In the genomic region with DNA sequence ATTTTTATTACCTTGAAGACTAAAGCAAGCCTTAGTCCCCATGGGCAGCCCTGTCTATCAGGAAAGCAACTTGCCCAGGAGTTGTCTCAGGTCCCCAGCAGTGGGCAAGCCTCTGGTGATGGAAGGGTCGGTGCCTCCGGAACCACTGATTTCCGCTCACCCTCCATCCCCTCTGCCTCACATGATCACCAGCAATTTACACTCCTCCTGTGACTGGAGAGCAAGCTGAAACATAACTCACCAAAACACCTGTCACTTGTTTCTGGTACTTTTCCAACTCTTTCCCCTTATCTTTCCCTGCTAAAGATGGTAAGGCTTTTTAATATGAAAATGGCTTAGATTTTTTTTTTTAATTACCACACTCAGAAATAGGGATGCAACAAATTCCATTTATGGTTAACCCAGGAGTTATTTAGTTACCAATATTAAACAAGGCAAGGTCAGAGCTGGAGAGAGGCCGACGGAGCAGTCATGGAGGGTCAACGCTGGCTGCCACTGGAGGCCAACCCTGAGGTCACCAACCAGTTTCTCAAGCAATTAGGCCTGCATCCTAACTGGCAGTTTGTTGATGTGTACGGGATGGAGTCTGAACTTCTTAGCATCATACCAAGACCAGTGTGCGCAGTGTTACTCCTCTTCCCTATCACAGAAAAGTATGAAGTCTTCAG, we compare ENCODE assay signal across 13 mouse cellular contexts. TPM values are rescaled to one million over a fixed set of nuclear protein-coding genes. Genes with fewer than 3 reads are reported as not detected.
DNase-seq lines count a peak whose midpoint lies in the region; ATAC-seq and TF ChIP-seq lines count a peak whose summit lies in the region.
"Had no signal": no experiment of that assay in that cellular context is flagged by ENCODE, and none has a peak within 500 bp of the region (broad histone marks: within the 10 kb centered on the region; RNA-seq: fewer than 3 reads in every experiment).

Uchl4 (plus strand) TSS at position 434 of the 668 bp plus-strand sequence.

- no peak for TF ChIP-seq EP300 in heart, adult 2 months (IDR thresholded peaks at IDR 0.05; ENCODE audit: insufficient read depth, low read depth, low read length)

- TF ChIP-seq POLR2A in heart, adult 2 months (IDR thresholded peaks at IDR 0.05; ENCODE audit: insufficient read depth, low read depth, low read length) = no peak
- TF ChIP-seq POLR2A in kidney, adult 2 months (IDR thresholded peaks at IDR 0.05; ENCODE audit: low read depth, low read length) = no peak
- TF ChIP-seq POLR2A in myocyte (IDR thresholded peaks at IDR 0.05; ENCODE audit: insufficient read length, low read depth) = no peak

- TF ChIP-seq CTCF in heart, adult 2 months (IDR thresholded peaks at IDR 0.05) = no peak
- no peak for TF ChIP-seq CTCF in kidney, adult 2 months (conservative IDR thresholded peaks at IDR 0.05; ENCODE audit: insufficient read depth, insufficient read length, low read depth, low read length)
- no peak for TF ChIP-seq CTCF in forebrain, postnatal 0 days (IDR thresholded peaks at IDR 0.05; ENCODE audit: low read depth)

- no peak within 1 kb of the TSS for H3K4me3 ChIP-seq in heart, adult 2 months
- no peak within 1 kb of the TSS for H3K4me3 ChIP-seq in lung, embryonic 16.5 days (ENCODE audit: low read length)
- H3K4me3 ChIP-seq in kidney, adult 2 months (ENCODE audit: insufficient read depth, low read depth, low read length) = no peak within 1 kb of the TSS
- H3K4me3 ChIP-seq in myocyte = no peak within 1 kb of the TSS
- no peak within 1 kb of the TSS for H3K4me3 ChIP-seq in forebrain, postnatal 0 days (ENCODE audit: low read depth, low read length)
- H3K4me3 ChIP-seq: forebrain, embryonic 13.5 days; liver, embryonic 15.5 days had no signal

- peaks cover 18% of the 10 kb centered on the region for H3K36me3 ChIP-seq in heart, adult 2 months (ENCODE audit: control insufficient read depth, insufficient read depth, low read length)
- no peaks in the 10 kb centered on the region for H3K36me3 ChIP-seq in lung, embryonic 16.5 days (ENCODE audit: control insufficient read depth, insufficient read depth, low read length)
- no peaks in the 10 kb centered on the region for H3K36me3 ChIP-seq in kidney, adult 2 months (ENCODE audit: control insufficient read depth, insufficient read depth, low read length)
- no peaks in the 10 kb centered on the region for H3K36me3 ChIP-seq in myocyte (ENCODE audit: control insufficient read depth, insufficient read depth)
- no peaks in the 10 kb centered on the region for H3K36me3 ChIP-seq in forebrain, postnatal 0 days (ENCODE audit: insufficient read depth)

- no peak within 1 kb of the TSS for H3K9ac ChIP-seq in heart, adult 2 months (ENCODE audit: low read depth, low read length)
- no peak within 1 kb of the TSS for H3K9ac ChIP-seq in lung, embryonic 16.5 days (ENCODE audit: low read length)
- no peak within 1 kb of the TSS for H3K9ac ChIP-seq in forebrain, postnatal 0 days
- H3K9ac ChIP-seq: forebrain, embryonic 13.5 days; liver, embryonic 15.5 days had no signal

- peak within 1 kb of the TSS; percentile 11 for H3K27ac ChIP-seq in heart, adult 2 months
- H3K27ac ChIP-seq in lung, embryonic 16.5 days (ENCODE audit: low read length) = peak within 1 kb of the TSS; percentile 69
- peak within 1 kb of the TSS; percentile 78 for H3K27ac ChIP-seq in kidney, adult 2 months (ENCODE audit: insufficient read depth, low read depth, low read length)
- no peak within 1 kb of the TSS for H3K27ac ChIP-seq in forebrain, postnatal 0 days (ENCODE audit: low read depth, low read length)
- H3K27ac ChIP-seq: forebrain, embryonic 13.5 days; liver, embryonic 15.5 days had no signal

- 0 out of 2 replicates have a peak within 1 kb of the TSS, but pooled peaks have one; percentile 8 for H3K4me2 ChIP-seq in lung, embryonic 16.5 days (ENCODE audit: low read depth, low read length)
- peak within 1 kb of the TSS; percentile 57 for H3K4me2 ChIP-seq in myocyte (ENCODE audit: low read depth)
- no peak within 1 kb of the TSS for H3K4me2 ChIP-seq in forebrain, postnatal 0 days (ENCODE audit: low read depth)
- H3K4me2 ChIP-seq: forebrain, embryonic 13.5 days; liver, embryonic 15.5 days had no signal

- no peak within 1 kb of the TSS for H3ac ChIP-seq in myocyte (ENCODE audit: control insufficient read depth, insufficient read length)

- peaks cover 1% of the 10 kb centered on the region; the same call in 1 of the 2 replicates for H3K79me2 ChIP-seq in heart, adult 2 months (replicated peaks; ENCODE audit: control insufficient read depth, insufficient read depth, low read length)
- peaks cover 70% of the 10 kb centered on the region for H3K79me2 ChIP-seq in myocyte (ENCODE audit: control insufficient read depth, insufficient read depth)

- no peak for DNase-seq in heart, adult 2 months
- DNase-seq in heart, postnatal 4 days = no peak
- no peak for DNase-seq in lung, postnatal 25 days (ENCODE audit: low spot score)
- DNase-seq in kidney, adult 2 months = peak; percentile 81
- DNase-seq in forebrain, postnatal 0 days = no peak
- no peak for DNase-seq in left cerebral cortex, postnatal 36 days (ENCODE audit: low spot score in 2 of 2)
- DNase-seq: cerebellum, postnatal 25 days; gastrocnemius, postnatal 25 days; right cerebral cortex, adult 18-20 months had no signal

- H3K4me1 ChIP-seq in heart, adult 2 months (ENCODE audit: control insufficient read depth, insufficient read depth, low read length) = peaks cover 13% of the 10 kb centered on the region
- peaks cover 30% of the 10 kb centered on the region for H3K4me1 ChIP-seq in lung, embryonic 16.5 days (replicated peaks; ENCODE audit: control insufficient read depth, insufficient read depth, low read length)
- peaks cover 27% of the 10 kb centered on the region for H3K4me1 ChIP-seq in kidney, adult 2 months (ENCODE audit: control insufficient read depth, insufficient read depth, low read length)
- H3K4me1 ChIP-seq in forebrain, postnatal 0 days (ENCODE audit: insufficient read depth) = peaks cover 9% of the 10 kb centered on the region

- no peak for ATAC-seq in lung, embryonic 16.5 days (ENCODE audit: low read depth)
- ATAC-seq in forebrain, postnatal 0 days = no peak
- ATAC-seq: forebrain, embryonic 13.5 days had no signal

- H3K9me3 ChIP-seq in lung, embryonic 16.5 days (ENCODE audit: control insufficient read depth, low read length) = no peaks in the 10 kb centered on the region
- no peaks in the 10 kb centered on the region for H3K9me3 ChIP-seq in forebrain, postnatal 0 days (ENCODE audit: low read length)
- H3K9me3 ChIP-seq: forebrain, embryonic 13.5 days; liver, embryonic 15.5 days had no signal

- 97% methylated on average over 8 of the region's 8 CpGs for WGBS in heart, adult 2 months
- WGBS in lung, embryonic 16.5 days = 89% methylated on average over 8 of the region's 8 CpGs
- WGBS in kidney, adult 2 months = 40% methylated on average over 8 of the region's 8 CpGs
- WGBS in forebrain, postnatal 0 days = 97% methylated on average over 8 of the region's 8 CpGs

- no peaks in the 10 kb centered on the region for H3K27me3 ChIP-seq in heart, adult 2 months (ENCODE audit: control insufficient read depth, insufficient read depth, low read length)
- no peaks in the 10 kb centered on the region for H3K27me3 ChIP-seq in lung, embryonic 16.5 days (ENCODE audit: control insufficient read depth, insufficient read depth, low read depth, low read length)
- H3K27me3 ChIP-seq in kidney, adult 2 months (replicated peaks; ENCODE audit: control insufficient read depth, insufficient read depth, low read length) = no peaks in the 10 kb centered on the region
- H3K27me3 ChIP-seq in myocyte (ENCODE audit: control insufficient read depth, insufficient read depth, insufficient read length) = no peaks in the 10 kb centered on the region
- H3K27me3 ChIP-seq in forebrain, postnatal 0 days (ENCODE audit: insufficient read depth, low read length) = no peaks in the 10 kb centered on the region
- H3K27me3 ChIP-seq: forebrain, embryonic 13.5 days; liver, embryonic 15.5 days had no signal

- intact Hi-C loops in heart, adult 2 months (cut with DNase I) = loop anchor here (2.0 kb wide), 1 partner anchor 18 kb away; the partner anchor contains the start of gene Map2k1
- intact Hi-C loops in left cerebral cortex, postnatal 36 days (cut with DNase I) = no loop called here

TF ChIP-seq in myocyte, 11 proteins besides CTCF, POLR2A, EP300 and RAD21:
- TF ChIP-seq TCF12 (IDR thresholded peaks at IDR 0.05; ENCODE audit: insufficient read depth, poor library complexity, severe bottlenecking) = no peak
- TF ChIP-seq E2F4 (IDR thresholded peaks at IDR 0.05; ENCODE audit: insufficient read depth) = no peak
- TF ChIP-seq MYOD1 (IDR thresholded peaks at IDR 0.05; ENCODE audit: control insufficient read depth in 1 of 3, insufficient read length in 2 of 3, low read depth in 2 of 3) = peak in 2 of 3 experiments; percentile 43 to 59
- TF ChIP-seq MAX (IDR thresholded peaks at IDR 0.05; ENCODE audit: low read depth) = no peak
- no peak for TF ChIP-seq POLR2AphosphoS2 (IDR thresholded peaks at IDR 0.05; ENCODE audit: insufficient read length, low read depth)
- peak in 1 of 3 experiments; percentile 25 for TF ChIP-seq MYOG (IDR thresholded peaks at IDR 0.05; ENCODE audit: control insufficient read depth in 1 of 3, insufficient read depth in 1 of 3, insufficient read length in 2 of 3, low read depth in 2 of 3)

RNA-seq across cellular contexts. Expression of gene Uchl4, which starts in this region (rescaled TPM):
- 1 to 10 TPM; 2.3 to 2.4 TPM for total RNA-seq in heart, adult 2 months (2021)
- polyA plus RNA-seq in heart, adult 2 months (2012; rRNA removed) = 0.21 and 0.44 TPM in 2 replicates
- 1 to 10 TPM; 1.7 to 2.4 TPM for total RNA-seq in heart, postnatal 4 days (2021)
- polyA plus RNA-seq in lung, embryonic 16.5 days (2015; fragmentation: Nextera tagmentation; extraction: Ambion mirVana) = 1.4 and 3.9 TPM in 2 replicates
- 0.11 and 0.15 TPM in 2 replicates for polyA plus RNA-seq in kidney, adult 2 months (2012; rRNA removed)
- polyA plus RNA-seq in myocyte (2012; fragmentation: generic; extraction: Trizol) = 0.34 TPM
- total RNA-seq in forebrain, postnatal 0 days (2014; rRNA removed) = 0.62 TPM in 1 of 2 replicates, not detected in the other
- polyA plus RNA-seq in forebrain, postnatal 0 days (2015; fragmentation: Nextera tagmentation; extraction: Ambion mirVana) = 1.8 and 2.3 TPM in 2 replicates
- total RNA-seq in left cerebral cortex, postnatal 36 days (2021) = 1 to 10 TPM; 2.4 to 2.7 TPM

Comparison
In these comparisons a context has a peak if more than half of its experiments do, and no peak if none do; other contexts are left out.
1. Peak in DNase-seq and H3K27ac ChIP-seq in kidney, adult 2 months; RNA of the gene not detected or under 1 TPM.